Mouse (Mus musculus) embryo, embryonic 10.5 days (tissue): ENCODE results near the gene Ddx27.

Source experiments
- DNase-seq: peaks from one replicate; pipeline ENCODE4 v3.0.0-alpha.2; 2015; ENCODE audit warnings: low spot score

Ddx27 gene

GRCm38 (mm10) chr2:167028553-167028952 is 13.6 kb downstream of the Ddx27 start:
- no peak for DNase-seq

GRCm38 (mm10) chr2:167030507-167030906 is 15.5 kb downstream of the Ddx27 start:
- DNase-seq: no peak

- no peak for DNase-seq
Observed at GRCm38 (mm10) chr2:167037710-167038109, 22.7 kb downstream of the Ddx27 start.

GRCm38 (mm10) chr2:167038297-167038696 is 23.3 kb downstream of the Ddx27 start:
- DNase-seq: no peak

- DNase-seq: no peak
Observed at GRCm38 (mm10) chr2:167038716-167039115, 23.7 kb downstream of the Ddx27 start.

GRCm38 (mm10) chr2:167039386-167039785 is 24.4 kb downstream of the Ddx27 start:
- no peak for DNase-seq

GRCm38 (mm10) chr2:167043400-167044121 is 28.6 kb downstream of the Ddx27 start:
- DNase-seq: no peak

- no peak for DNase-seq
Observed at GRCm38 (mm10) chr2:167048223-167048622, 33.2 kb downstream of the Ddx27 start.

GRCm38 (mm10) chr2:167048698-167049358 is 33.8 kb downstream of the Ddx27 start:
- DNase-seq: no peak

- no peak for DNase-seq
Observed at GRCm38 (mm10) chr2:167053127-167053844, 38.3 kb downstream of the Ddx27 start.

- DNase-seq: no peak
Observed at GRCm38 (mm10) chr2:167055386-167055785, 40.4 kb downstream of the Ddx27 start.

- DNase-seq: no peak
Observed at GRCm38 (mm10) chr2:167056210-167056941, 41.4 kb downstream of the Ddx27 start.

- DNase-seq: no peak
Observed at GRCm38 (mm10) chr2:167056942-167057323, 41.9 kb downstream of the Ddx27 start.

GRCm38 (mm10) chr2:167058201-167058600 is 43.2 kb downstream of the Ddx27 start:
- no peak for DNase-seq

- DNase-seq: no peak
Observed at GRCm38 (mm10) chr2:167058814-167059387, 43.9 kb downstream of the Ddx27 start.

GRCm38 (mm10) chr2:167059536-167059935 is 44.5 kb downstream of the Ddx27 start:
- DNase-seq: no peak

GRCm38 (mm10) chr2:167059960-167060359 is 45.0 kb downstream of the Ddx27 start:
- DNase-seq: no peak

- DNase-seq: no peak
Observed at GRCm38 (mm10) chr2:167060360-167060759, 45.4 kb downstream of the Ddx27 start.

- no peak for DNase-seq
Observed at GRCm38 (mm10) chr2:167060761-167061160, 45.8 kb downstream of the Ddx27 start.

- DNase-seq: no peak
Observed at GRCm38 (mm10) chr2:167061381-167062034, 46.5 kb downstream of the Ddx27 start.

- peak; percentile 95 for DNase-seq
Observed at GRCm38 (mm10) chr2:167062497-167062911, 47.5 kb downstream of the Ddx27 start.
